In the genomic region with DNA sequence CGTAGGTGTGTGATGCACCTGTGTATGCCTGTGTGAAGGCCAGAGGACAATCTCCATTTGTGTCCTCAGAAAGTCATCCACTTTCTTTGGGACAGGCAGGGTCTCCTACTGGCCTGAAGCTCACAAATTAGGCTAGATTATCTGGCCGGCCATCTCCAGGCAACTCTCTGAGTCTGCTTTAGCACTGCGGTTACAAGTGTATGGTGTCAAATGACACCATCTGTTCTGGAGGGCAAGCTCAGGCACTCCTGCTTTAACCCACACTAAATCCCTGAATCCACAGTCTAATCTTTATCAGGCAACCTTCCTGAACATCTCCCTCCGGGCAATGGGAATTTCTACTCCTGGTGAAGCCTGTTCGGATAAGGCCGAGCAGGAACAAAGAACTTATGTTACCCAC, we compare ENCODE assay signal across 15 mouse cellular contexts. TPM values are rescaled to one million over a fixed set of nuclear protein-coding genes. Genes with fewer than 3 reads are reported as not detected.
DNase-seq lines count a peak whose midpoint lies in the region; ATAC-seq and TF ChIP-seq lines count a peak whose summit lies in the region.
"Had no signal": no experiment of that assay in that cellular context is flagged by ENCODE, and none has a peak within 500 bp of the region (broad histone marks: within the 10 kb centered on the region; RNA-seq: fewer than 3 reads in every experiment).

No protein-coding gene starts in this region.

- no peak for TF ChIP-seq CTCF in MEL (IDR thresholded peaks at IDR 0.05 in 2 of 3, conservative IDR thresholded peaks at IDR 0.05 in 1 of 3; ENCODE audit: control insufficient read depth in 1 of 3, insufficient read depth in 1 of 3, low read depth in 2 of 3, low read length in 3 of 3, poor library complexity in 1 of 3, severe bottlenecking in 1 of 3)
- no peak for TF ChIP-seq CTCF in liver, postnatal 0 days (IDR thresholded peaks at IDR 0.05; ENCODE audit: low read depth)

- H3K4me2 ChIP-seq in kidney, embryonic 15.5 days, result no peak overlapping the region
- H3K4me2 ChIP-seq in kidney, embryonic 14.5 days (replicated peaks; ENCODE audit: low read depth, low read length), result no peak overlapping the region
- no peak overlapping the region for H3K4me2 ChIP-seq in embryonic facial prominence, embryonic 14.5 days (ENCODE audit: low read depth, low read length)
- no peak overlapping the region for H3K4me2 ChIP-seq in liver, postnatal 0 days (ENCODE audit: low read depth, low read length)
- H3K4me2 ChIP-seq: lung, embryonic 15.5 days; midbrain, embryonic 11.5 days had no signal

- H3K79me2 ChIP-seq in MEL (ENCODE audit: control insufficient read depth, insufficient read depth, low read length, poor library complexity), result peaks cover 21% of the 10 kb centered on the region

- no peak overlapping the region for H3K9ac ChIP-seq in kidney, embryonic 15.5 days
- no peak overlapping the region for H3K9ac ChIP-seq in kidney, embryonic 14.5 days (ENCODE audit: low read depth, low read length)
- H3K9ac ChIP-seq in MEL (ENCODE audit: control insufficient read depth, low read depth, low read length, poor library complexity, severe bottlenecking), result no peak overlapping the region
- H3K9ac ChIP-seq in embryonic facial prominence, embryonic 14.5 days (ENCODE audit: low read depth, low read length), result no peak overlapping the region
- H3K9ac ChIP-seq in liver, postnatal 0 days (replicated peaks), result no peak overlapping the region
- H3K9ac ChIP-seq: lung, embryonic 15.5 days had no signal

- H3K4me1 ChIP-seq in kidney, embryonic 15.5 days, result peaks cover 35% of the 10 kb centered on the region
- peaks cover 10% of the 10 kb centered on the region for H3K4me1 ChIP-seq in kidney, embryonic 14.5 days (ENCODE audit: control insufficient read depth, insufficient read depth, low read length)
- peaks cover 0 to 25% of the 10 kb centered on the region in 2 experiments for H3K4me1 ChIP-seq in MEL (ENCODE audit: control insufficient read depth in 1 of 2, insufficient read depth in 2 of 2, low read length in 2 of 2)
- peaks cover 16% of the 10 kb centered on the region for H3K4me1 ChIP-seq in embryonic facial prominence, embryonic 14.5 days (ENCODE audit: control insufficient read depth, insufficient read depth, low read length)
- peaks cover 22% of the 10 kb centered on the region for H3K4me1 ChIP-seq in liver, postnatal 0 days (ENCODE audit: insufficient read depth)

- no peaks in the 10 kb centered on the region for H3K9me3 ChIP-seq in kidney, embryonic 15.5 days (replicated peaks)
- H3K9me3 ChIP-seq in kidney, embryonic 14.5 days (ENCODE audit: control insufficient read depth, low read length), result no peaks in the 10 kb centered on the region
- no peaks in the 10 kb centered on the region for H3K9me3 ChIP-seq in MEL (replicated peaks; ENCODE audit: insufficient read depth, low read length)
- no peaks in the 10 kb centered on the region for H3K9me3 ChIP-seq in embryonic facial prominence, embryonic 14.5 days (ENCODE audit: control insufficient read depth, low read length)
- H3K9me3 ChIP-seq in liver, postnatal 0 days (ENCODE audit: low read length), result no peaks in the 10 kb centered on the region
- H3K9me3 ChIP-seq: lung, embryonic 15.5 days had no signal

- 0 out of 2 replicates have a peak overlapping the region, but pooled peaks have one; percentile 46 for H3K27ac ChIP-seq in kidney, embryonic 15.5 days
- no peak overlapping the region for H3K27ac ChIP-seq in kidney, embryonic 14.5 days (ENCODE audit: low read depth, low read length)
- H3K27ac ChIP-seq in MEL (ENCODE audit: control insufficient read depth, low read depth, low read length), result no peak overlapping the region
- H3K27ac ChIP-seq in embryonic facial prominence, embryonic 14.5 days (replicated peaks; ENCODE audit: low read depth, low read length), result no peak overlapping the region
- peak overlapping the region; percentile 31; the same call in 1 of the 2 replicates for H3K27ac ChIP-seq in liver, postnatal 0 days (ENCODE audit: low read depth)
- H3K27ac ChIP-seq: lung, embryonic 15.5 days had no signal

- WGBS in kidney, embryonic 15.5 days, result 34% methylated on average over 6 of the region's 6 CpGs
- WGBS in kidney, embryonic 14.5 days, result 30% methylated on average over 6 of the region's 6 CpGs
- WGBS in embryonic facial prominence, embryonic 14.5 days, result 20% methylated on average over 6 of the region's 6 CpGs
- WGBS in liver, postnatal 0 days (ENCODE audit: insufficient replicate concordance), result 55% methylated on average over 6 of the region's 6 CpGs

- TF ChIP-seq RAD21 in MEL (IDR thresholded peaks at IDR 0.05; ENCODE audit: low read depth, low read length), result no peak

- TF ChIP-seq EP300 in MEL (IDR thresholded peaks at IDR 0.05; ENCODE audit: low read depth in 1 of 2, low read length in 2 of 2), result no peak
- TF ChIP-seq EP300 in liver, postnatal 0 days (IDR thresholded peaks at IDR 0.05; ENCODE audit: low read depth), result no peak

- peaks cover 24% of the 10 kb centered on the region for H3K36me3 ChIP-seq in kidney, embryonic 15.5 days
- H3K36me3 ChIP-seq in kidney, embryonic 14.5 days (ENCODE audit: control insufficient read depth, insufficient read depth, low read length), result peaks cover 27% of the 10 kb centered on the region
- H3K36me3 ChIP-seq in MEL (ENCODE audit: control insufficient read depth in 1 of 2, insufficient read depth in 2 of 2, low read length in 2 of 2), result peaks cover 14 to 22% of the 10 kb centered on the region in 2 experiments
- peaks cover 28% of the 10 kb centered on the region for H3K36me3 ChIP-seq in embryonic facial prominence, embryonic 14.5 days (ENCODE audit: control insufficient read depth, insufficient read depth, low read length)
- peaks cover 32% of the 10 kb centered on the region for H3K36me3 ChIP-seq in liver, postnatal 0 days (replicated peaks; ENCODE audit: insufficient read depth, low read length)

- DNase-seq in MEL (ENCODE audit: low read depth, low spot score), result no peak
- peak; percentile 71 for DNase-seq in embryonic facial prominence, embryonic 14.5 days (ENCODE audit: low spot score)
- no peak for DNase-seq in liver, postnatal 0 days
- DNase-seq in lung, postnatal 4 days, result no peak
- no peak for DNase-seq in natural killer cell, adult 2 months (ENCODE audit: low spot score in 2 of 2)
- DNase-seq: adrenal gland, postnatal 14 days; cerebellum, postnatal 14 days; thymus, adult 18-20 months had no signal

- H3K4me3 ChIP-seq in kidney, embryonic 15.5 days (replicated peaks), result no peak overlapping the region
- no peak overlapping the region for H3K4me3 ChIP-seq in kidney, embryonic 14.5 days (ENCODE audit: low read length)
- H3K4me3 ChIP-seq in MEL (ENCODE audit: control insufficient read depth in 1 of 2, insufficient read depth in 1 of 2, low read depth in 2 of 2, low read length in 2 of 2), result no peak overlapping the region
- no peak overlapping the region for H3K4me3 ChIP-seq in embryonic facial prominence, embryonic 14.5 days (ENCODE audit: low read depth, low read length)
- no peak overlapping the region for H3K4me3 ChIP-seq in liver, postnatal 0 days (ENCODE audit: low read depth, low read length)
- H3K4me3 ChIP-seq: lung, embryonic 15.5 days had no signal

- no peak for TF ChIP-seq POLR2A in MEL (IDR thresholded peaks at IDR 0.05; ENCODE audit: control insufficient read depth in 1 of 2, insufficient read depth in 1 of 2, low read depth in 1 of 2, low read length in 2 of 2, poor library complexity in 1 of 2)

- no peak for ATAC-seq in kidney, embryonic 15.5 days (replicated peaks; ENCODE audit: low FRiP score)
- ATAC-seq in kidney, embryonic 14.5 days (ENCODE audit: low FRiP score, low TSS enrichment), result no peak
- ATAC-seq in embryonic facial prominence, embryonic 14.5 days (ENCODE audit: low read depth), result no peak
- ATAC-seq in liver, postnatal 0 days, result no peak

- no peaks in the 10 kb centered on the region for H3K27me3 ChIP-seq in kidney, embryonic 15.5 days
- no peaks in the 10 kb centered on the region for H3K27me3 ChIP-seq in kidney, embryonic 14.5 days (ENCODE audit: control insufficient read depth, insufficient read depth, low read length)
- no peaks in the 10 kb centered on the region for H3K27me3 ChIP-seq in MEL (ENCODE audit: control insufficient read depth in 1 of 2, insufficient read depth in 2 of 2, low read length in 2 of 2)
- no peaks in the 10 kb centered on the region for H3K27me3 ChIP-seq in embryonic facial prominence, embryonic 14.5 days (replicated peaks; ENCODE audit: control insufficient read depth, insufficient read depth, low read length)
- no peaks in the 10 kb centered on the region for H3K27me3 ChIP-seq in liver, postnatal 0 days (ENCODE audit: insufficient read depth, low read length)
- H3K27me3 ChIP-seq: CH12.LX; lung, embryonic 15.5 days had no signal

RNA-seq across cellular contexts. Expression of gene Fth1, which starts 6.8 kb away (rescaled TPM):
- polyA plus RNA-seq in kidney, embryonic 15.5 days (2015; fragmentation: Nextera tagmentation; extraction: Ambion mirVana), result 1,594 and 1,598 TPM in 2 replicates
- 1,412 and 1,461 TPM in 2 replicates for polyA plus RNA-seq in kidney, embryonic 14.5 days (2014; fragmentation: Nextera tagmentation; extraction: Ambion mirVana)
- 444 and 518 TPM in 2 replicates for total RNA-seq in MEL (2012; rRNA removed)
- polyA plus RNA-seq in MEL (2012; ENCODE audit: insufficient read depth in 1 of 2, insufficient read length in 2 of 2, low read depth in 1 of 2, low replicate concordance in 2 of 2, missing spikeins in 1 of 2), result 1,000 to 10,000 TPM; 2,118 to 2,175 TPM
- polyA plus RNA-seq in embryonic facial prominence, embryonic 14.5 days (2014; fragmentation: Nextera tagmentation; extraction: Ambion mirVana), result 1,690 and 1,712 TPM in 2 replicates
- 4,793 and 5,083 TPM in 2 replicates for polyA plus RNA-seq in liver, postnatal 0 days (2015; fragmentation: Nextera tagmentation; extraction: Ambion mirVana)

RNA-seq across cellular contexts. Expression of gene Best1, which starts 14.2 kb away (rescaled TPM):
- 1.4 and 1.7 TPM in 2 replicates for polyA plus RNA-seq in kidney, embryonic 15.5 days (2015; fragmentation: Nextera tagmentation; extraction: Ambion mirVana)
- polyA plus RNA-seq in kidney, embryonic 14.5 days (2014; fragmentation: Nextera tagmentation; extraction: Ambion mirVana), result 1.1 and 1.2 TPM in 2 replicates
- total RNA-seq in MEL (2012; rRNA removed), result not detected in 2 replicates
- under 1 TPM in 1 of 2 experiments, not detected in 1; 0.08 TPM for polyA plus RNA-seq in MEL (2012; ENCODE audit: insufficient read depth in 1 of 2, insufficient read length in 2 of 2, low read depth in 1 of 2, low replicate concordance in 2 of 2, missing spikeins in 1 of 2)
- polyA plus RNA-seq in embryonic facial prominence, embryonic 14.5 days (2014; fragmentation: Nextera tagmentation; extraction: Ambion mirVana), result 1.5 and 2.2 TPM in 2 replicates
- polyA plus RNA-seq in liver, postnatal 0 days (2015; fragmentation: Nextera tagmentation; extraction: Ambion mirVana), result 0.08 and 0.13 TPM in 2 replicates
- total RNA-seq: granulocyte monocyte progenitor cell, adult 5-6 weeks; hematopoietic stem cell, adult 5-6 weeks had no signal

RNA-seq across cellular contexts. Expression of gene Rab3il1, which starts 14.3 kb away (rescaled TPM):
- 28.0 and 34.3 TPM in 2 replicates for polyA plus RNA-seq in kidney, embryonic 15.5 days (2015; fragmentation: Nextera tagmentation; extraction: Ambion mirVana)
- 20.3 and 26.2 TPM in 2 replicates for polyA plus RNA-seq in kidney, embryonic 14.5 days (2014; fragmentation: Nextera tagmentation; extraction: Ambion mirVana)
- total RNA-seq in MEL (2012; rRNA removed), result 0.52 and 1.0 TPM in 2 replicates
- 1 to 10 TPM in 1 of 2 experiments, not detected in 1; 1.4 TPM for polyA plus RNA-seq in MEL (2012; ENCODE audit: insufficient read depth in 1 of 2, insufficient read length in 2 of 2, low read depth in 1 of 2, low replicate concordance in 2 of 2, missing spikeins in 1 of 2)
- 48.1 and 54.4 TPM in 2 replicates for polyA plus RNA-seq in embryonic facial prominence, embryonic 14.5 days (2014; fragmentation: Nextera tagmentation; extraction: Ambion mirVana)
- 74.9 and 80.9 TPM in 2 replicates for polyA plus RNA-seq in liver, postnatal 0 days (2015; fragmentation: Nextera tagmentation; extraction: Ambion mirVana)

RNA-seq across cellular contexts. Expression of gene Fads3, which starts 54.2 kb away (rescaled TPM):
- polyA plus RNA-seq in kidney, embryonic 15.5 days (2015; fragmentation: Nextera tagmentation; extraction: Ambion mirVana), result 21.5 and 22.3 TPM in 2 replicates
- polyA plus RNA-seq in kidney, embryonic 14.5 days (2014; fragmentation: Nextera tagmentation; extraction: Ambion mirVana), result 8.3 and 10.4 TPM in 2 replicates
- total RNA-seq in MEL (2012; rRNA removed), result 1.4 and 2.3 TPM in 2 replicates
- 10 to 100 TPM in 1 of 2 experiments, not detected in 1; 11.2 TPM for polyA plus RNA-seq in MEL (2012; ENCODE audit: insufficient read depth in 1 of 2, insufficient read length in 2 of 2, low read depth in 1 of 2, low replicate concordance in 2 of 2, missing spikeins in 1 of 2)
- polyA plus RNA-seq in embryonic facial prominence, embryonic 14.5 days (2014; fragmentation: Nextera tagmentation; extraction: Ambion mirVana), result 15.6 and 20.9 TPM in 2 replicates
- 1.7 and 2.0 TPM in 2 replicates for polyA plus RNA-seq in liver, postnatal 0 days (2015; fragmentation: Nextera tagmentation; extraction: Ambion mirVana)

Comparison
In these comparisons a context has a peak if more than half of its experiments do, and no peak if none do; other contexts are left out.
1. H3K27ac ChIP-seq: peak in kidney, embryonic 15.5 days (single experiment) and liver, postnatal 0 days (single experiment); none in kidney, embryonic 14.5 days (single experiment), MEL (single experiment) and embryonic facial prominence, embryonic 14.5 days (single experiment).